Mouse (Mus musculus) myocyte (in vitro differentiated cells): ENCODE data around the gene Gm20388.

Experiments
- CEBPB ChIP-seq: IDR thresholded peaks from 2 replicates; pipeline ENCODE4 v1.6.1; 2011; ENCODE audit warnings: mild to moderate bottlenecking, moderate library complexity; ENCODE audit not compliant: poor library complexity, insufficient read depth, severe bottlenecking
- E2F4 ChIP-seq: IDR thresholded peaks from one replicate; pipeline ENCODE4 v1.6.1; 2011; ENCODE audit warnings: mild to moderate bottlenecking, control low read depth, moderate library complexity; ENCODE audit not compliant: insufficient read depth
- MAX ChIP-seq: IDR thresholded peaks from one replicate; pipeline ENCODE4 v1.6.1; 2011; ENCODE audit warnings: low read depth, mild to moderate bottlenecking, control low read depth
- MYOD1 ChIP-seq, 3 experiments: IDR thresholded peaks; one replicate each; pipeline ENCODE4 v1.6.1; 2011; ENCODE audit warnings: control low read depth in 2 of 3, low read depth in 2 of 3, mild to moderate bottlenecking in 2 of 3, moderate library complexity in 1 of 3; ENCODE audit not compliant: insufficient read length in 2 of 3, control insufficient read depth in 1 of 3
- MYOG ChIP-seq, 3 experiments: IDR thresholded peaks; one replicate each; pipeline ENCODE4 v1.6.1; 2011; ENCODE audit warnings: control low read depth in 2 of 3, low read depth in 2 of 3, mild to moderate bottlenecking in 2 of 3; ENCODE audit not compliant: insufficient read length in 2 of 3, control insufficient read depth in 1 of 3, insufficient read depth in 1 of 3
- POLR2A ChIP-seq: IDR thresholded peaks from one replicate; pipeline ENCODE4 v1.6.1; 2011; ENCODE audit warnings: low read depth, mild to moderate bottlenecking, control low read depth, moderate library complexity; ENCODE audit not compliant: insufficient read length
- POLR2AphosphoS2 ChIP-seq: IDR thresholded peaks from one replicate; pipeline ENCODE4 v1.6.1; 2011; ENCODE audit warnings: low read depth, control low read depth; ENCODE audit not compliant: insufficient read length
- REST ChIP-seq: IDR thresholded peaks from one replicate; pipeline ENCODE4 v1.6.1; 2011; ENCODE audit warnings: mild to moderate bottlenecking, control low read depth, moderate library complexity; ENCODE audit not compliant: insufficient read depth, insufficient read length
- TCF12 ChIP-seq: IDR thresholded peaks from one replicate; pipeline ENCODE4 v1.6.1; 2011; ENCODE audit warnings: mild to moderate bottlenecking, control low read depth; ENCODE audit not compliant: poor library complexity, insufficient read depth, severe bottlenecking
- USF1 ChIP-seq: IDR thresholded peaks from one replicate; pipeline ENCODE4 v1.6.1; 2011; ENCODE audit warnings: low read depth, mild to moderate bottlenecking, control low read depth, moderate library complexity

DNA sequence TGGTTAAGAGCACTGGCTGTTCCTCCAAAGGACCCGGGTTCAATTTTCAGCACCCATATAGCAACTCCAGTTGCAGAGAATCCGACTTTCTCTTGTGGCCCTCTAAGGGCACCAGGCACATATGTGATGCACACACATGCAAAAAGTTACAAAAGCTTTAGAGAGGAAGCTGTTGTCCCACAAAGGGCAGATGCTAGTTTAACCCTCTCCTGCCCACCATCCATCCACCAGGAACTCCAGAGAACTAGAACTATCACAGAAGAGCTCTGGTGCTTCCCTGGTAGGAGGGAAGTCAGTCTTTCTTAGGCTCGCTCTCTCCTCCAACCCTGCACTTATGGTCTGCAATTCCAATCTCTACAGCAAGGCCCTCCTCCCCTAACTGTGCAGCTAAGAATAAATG lies 3082.4 kb downstream of the Gm20388 start:
- TF ChIP-seq POLR2AphosphoS2 (no peak), POLR2A (no peak), MYOD1 (IDR thresholded peaks at IDR 0.05; ENCODE audit: control insufficient read depth in 1 of 3, insufficient read length in 2 of 3, low read depth in 2 of 3) (no peak), TCF12 (no peak), E2F4 (no peak), REST (no peak), MAX (no peak), MYOG (IDR thresholded peaks at IDR 0.05; ENCODE audit: control insufficient read depth in 1 of 3, insufficient read depth in 1 of 3, insufficient read length in 2 of 3, low read depth in 2 of 3) (no peak), USF1 (no peak), CEBPB (no peak)
